Comparison of ENCODE assay signal across 8 mouse cellular contexts in genomic region chr4:139310899-139311701, GRCm38 (mm10). TPM values are rescaled to one million over a fixed set of nuclear protein-coding genes. Genes with fewer than 3 reads are reported as not detected.
A peak's percentile ranks its signal among the peaks of the same experiment; 100 is the strongest.
DNase-seq lines count a peak whose midpoint lies in the region; ATAC-seq and TF ChIP-seq lines count a peak whose summit lies in the region.

No protein-coding gene starts in this region.

- DNase-seq in layer of hippocampus, adult 2 months (ENCODE audit: low spot score in 2 of 2): no peak
- DNase-seq in layer of hippocampus, adult 8-10 months (ENCODE audit: low spot score in 2 of 2): no peak
- peak; percentile 75 for DNase-seq in ZHBTc4 (ENCODE audit: low read depth, low spot score)
- no peak for DNase-seq in limb, embryonic 10.5 days (ENCODE audit: low spot score)
- DNase-seq in right cerebral cortex, postnatal 10 days (ENCODE audit: low spot score in 2 of 2): no peak
- no peak for DNase-seq in urinary bladder, postnatal 36 days (ENCODE audit: low spot score in 2 of 2)

- H3K9ac ChIP-seq in forebrain, embryonic 16.5 days (replicated peaks; ENCODE audit: low read depth, low read length): peak overlapping the region; percentile 94

- no peaks in the 10 kb centered on the region for H3K36me3 ChIP-seq in forebrain, embryonic 16.5 days (ENCODE audit: control insufficient read depth, insufficient read depth)
- peaks cover 30% of the 10 kb centered on the region for H3K36me3 ChIP-seq in limb, embryonic 10.5 days

- H3K4me2 ChIP-seq in forebrain, embryonic 16.5 days (ENCODE audit: low read length): peak overlapping the region; percentile 94

- peak; percentile 62 for ATAC-seq in forebrain, embryonic 16.5 days

- H3K27me3 ChIP-seq in forebrain, embryonic 16.5 days (replicated peaks; ENCODE audit: control insufficient read depth, insufficient read depth, low read length): no peaks in the 10 kb centered on the region
- H3K27me3 ChIP-seq in limb, embryonic 10.5 days (ENCODE audit: low read depth, poor library complexity, severe bottlenecking): peaks cover 19% of the 10 kb centered on the region

- TF ChIP-seq CTCF in layer of hippocampus, adult 2 months (conservative IDR thresholded peaks at IDR 0.05): no peak
- no peak for TF ChIP-seq CTCF in olfactory bulb, adult 2 months (IDR thresholded peaks at IDR 0.05; ENCODE audit: insufficient read depth, low read depth, low read length)

- peak overlapping the region; percentile 92 for H3K27ac ChIP-seq in layer of hippocampus, adult 2 months
- peak overlapping the region; percentile 56; the same call in 1 of the 2 replicates for H3K27ac ChIP-seq in forebrain, embryonic 16.5 days (ENCODE audit: low read length)
- H3K27ac ChIP-seq in limb, embryonic 10.5 days: peak overlapping the region; percentile 95
- no peak overlapping the region for H3K27ac ChIP-seq in olfactory bulb, adult 2 months (ENCODE audit: insufficient read depth, low read depth, low read length)

- H3K4me3 ChIP-seq in layer of hippocampus, adult 2 months: peak overlapping the region; percentile 93
- peak overlapping the region; percentile 98 for H3K4me3 ChIP-seq in forebrain, embryonic 16.5 days (replicated peaks; ENCODE audit: low read length)
- peak overlapping the region; percentile 96 for H3K4me3 ChIP-seq in limb, embryonic 10.5 days
- H3K4me3 ChIP-seq in olfactory bulb, adult 2 months (ENCODE audit: insufficient read depth, low read depth, low read length): peak overlapping the region; percentile 66

- WGBS in forebrain, embryonic 16.5 days: under 1% methylated on average over 53 of the region's 53 CpGs
- WGBS in limb, embryonic 10.5 days: under 1% methylated on average over 53 of the region's 53 CpGs
- under 1% methylated on average over 52 of the region's 53 CpGs for WGBS in olfactory bulb, adult 2 months

- peaks cover 25% of the 10 kb centered on the region for H3K4me1 ChIP-seq in forebrain, embryonic 16.5 days (replicated peaks; ENCODE audit: control insufficient read depth, insufficient read depth, low read length)
- peaks cover 33% of the 10 kb centered on the region for H3K4me1 ChIP-seq in limb, embryonic 10.5 days
- H3K4me1 ChIP-seq in olfactory bulb, adult 2 months (ENCODE audit: control insufficient read depth, insufficient read depth, low read length): peaks cover 20% of the 10 kb centered on the region

- no peaks in the 10 kb centered on the region for H3K9me3 ChIP-seq in forebrain, embryonic 16.5 days (ENCODE audit: control insufficient read depth, low read length)
- H3K9me3 ChIP-seq in limb, embryonic 10.5 days (replicated peaks): no peaks in the 10 kb centered on the region

- no peak for TF ChIP-seq POLR2A in olfactory bulb, adult 2 months (IDR thresholded peaks at IDR 0.05; ENCODE audit: insufficient read depth, low read depth, low read length)

RNA-seq across cellular contexts. Expression of gene Akr7a5, which starts 0.6 kb away (rescaled TPM):
- total RNA-seq in layer of hippocampus, adult 2 months (2021): 10 to 100 TPM; 31.6 to 32.9 TPM
- 10 to 100 TPM; 25.5 to 34.0 (median 30.5) TPM for total RNA-seq in layer of hippocampus, adult 8-10 months (2022)
- polyA plus RNA-seq in forebrain, embryonic 16.5 days (2015; fragmentation: Nextera tagmentation; extraction: Ambion mirVana): 56.5 and 56.7 TPM in 2 replicates
- polyA plus RNA-seq in limb, embryonic 10.5 days (2016; fragmentation: Nextera tagmentation; extraction: Ambion mirVana): 115 and 133 TPM in 2 replicates
- polyA plus RNA-seq in olfactory bulb, adult 2 months (2012; ENCODE audit: insufficient read depth, insufficient read length, low replicate concordance, missing spikeins): not detected in 2 replicates

RNA-seq across cellular contexts. Expression of gene Pqlc2, which starts 0.6 kb away (rescaled TPM):
- 10 to 100 TPM; 12.5 to 13.3 TPM for total RNA-seq in layer of hippocampus, adult 2 months (2021)
- total RNA-seq in layer of hippocampus, adult 8-10 months (2022): 10 to 100 TPM; 13.0 to 17.7 (median 16.4) TPM
- 10.1 and 13.2 TPM in 2 replicates for polyA plus RNA-seq in forebrain, embryonic 16.5 days (2015; fragmentation: Nextera tagmentation; extraction: Ambion mirVana)
- 14.6 and 19.7 TPM in 2 replicates for polyA plus RNA-seq in limb, embryonic 10.5 days (2016; fragmentation: Nextera tagmentation; extraction: Ambion mirVana)
- polyA plus RNA-seq in olfactory bulb, adult 2 months (2012; ENCODE audit: insufficient read depth, insufficient read length, low replicate concordance, missing spikeins): not detected in 2 replicates

RNA-seq across cellular contexts. Expression of gene Mrto4, which starts 41.3 kb away (rescaled TPM):
- 10 to 100 TPM; 51.5 to 53.6 TPM for total RNA-seq in layer of hippocampus, adult 2 months (2021)
- total RNA-seq in layer of hippocampus, adult 8-10 months (2022): 10 to 100 TPM; 48.6 to 50.9 (median 49.8) TPM
- 109 and 111 TPM in 2 replicates for polyA plus RNA-seq in forebrain, embryonic 16.5 days (2015; fragmentation: Nextera tagmentation; extraction: Ambion mirVana)
- 178 and 236 TPM in 2 replicates for polyA plus RNA-seq in limb, embryonic 10.5 days (2016; fragmentation: Nextera tagmentation; extraction: Ambion mirVana)
- not detected in 2 replicates for polyA plus RNA-seq in olfactory bulb, adult 2 months (2012; ENCODE audit: insufficient read depth, insufficient read length, low replicate concordance, missing spikeins)

RNA-seq across cellular contexts. Expression of gene Emc1, which starts 41.3 kb away (rescaled TPM):
- total RNA-seq in layer of hippocampus, adult 2 months (2021): 10 to 100 TPM; 90.8 to 96.6 TPM
- total RNA-seq in layer of hippocampus, adult 8-10 months (2022): 10 to 100 TPM; 87.6 to 97.3 (median 92.2) TPM
- 43.2 and 45.6 TPM in 2 replicates for polyA plus RNA-seq in forebrain, embryonic 16.5 days (2015; fragmentation: Nextera tagmentation; extraction: Ambion mirVana)
- 32.1 and 32.2 TPM in 2 replicates for polyA plus RNA-seq in limb, embryonic 10.5 days (2016; fragmentation: Nextera tagmentation; extraction: Ambion mirVana)
- not detected in 2 replicates for polyA plus RNA-seq in olfactory bulb, adult 2 months (2012; ENCODE audit: insufficient read depth, insufficient read length, low replicate concordance, missing spikeins)

RNA-seq across cellular contexts. Expression of gene Ubr4, which starts 41.3 kb away (rescaled TPM):
- 100 to 1,000 TPM; 171 to 176 TPM for total RNA-seq in layer of hippocampus, adult 2 months (2021)
- total RNA-seq in layer of hippocampus, adult 8-10 months (2022): 100 to 1,000 TPM; 155 to 193 (median 170) TPM
- polyA plus RNA-seq in forebrain, embryonic 16.5 days (2015; fragmentation: Nextera tagmentation; extraction: Ambion mirVana): 84.3 and 87.7 TPM in 2 replicates
- polyA plus RNA-seq in limb, embryonic 10.5 days (2016; fragmentation: Nextera tagmentation; extraction: Ambion mirVana): 69.7 and 74.4 TPM in 2 replicates
- 57.4 and 354 TPM in 2 replicates for polyA plus RNA-seq in olfactory bulb, adult 2 months (2012; ENCODE audit: insufficient read depth, insufficient read length, low replicate concordance, missing spikeins)

Comparison
In these comparisons a context has a peak if more than half of its experiments do, and no peak if none do; other contexts are left out.
1. RNA of gene Akr7a5, which starts 0.6 kb away (polyA plus RNA-seq): 115 to 133 TPM in limb, embryonic 10.5 days and 56.5 to 56.7 TPM in forebrain, embryonic 16.5 days; not detected in olfactory bulb, adult 2 months; every median in the first group is over 10 times any median in the second.
2. RNA of gene Pqlc2, which starts 0.6 kb away (polyA plus RNA-seq): 14.6 to 19.7 TPM in limb, embryonic 10.5 days and 10.1 to 13.2 TPM in forebrain, embryonic 16.5 days; not detected in olfactory bulb, adult 2 months; every median in the first group is over 10 times any median in the second.
3. RNA of gene Mrto4, which starts 41.3 kb away (polyA plus RNA-seq): 178 to 236 TPM in limb, embryonic 10.5 days and 109 to 111 TPM in forebrain, embryonic 16.5 days; not detected in olfactory bulb, adult 2 months; every median in the first group is over 100 times any median in the second.
4. Peak in every context shown above with its lines, with median percentiles within 50 percentile points of each other: H3K4me3 ChIP-seq.